Mouse (Mus musculus): Measurements from ENCODE around the gene Tmx2. TPM values are rescaled to one million over a fixed set of nuclear protein-coding genes. Genes with fewer than 3 reads are reported as not detected.

Gene Tmx2
- polyA plus RNA-seq, 1 experiment: 35.9 TPM

DNA sequence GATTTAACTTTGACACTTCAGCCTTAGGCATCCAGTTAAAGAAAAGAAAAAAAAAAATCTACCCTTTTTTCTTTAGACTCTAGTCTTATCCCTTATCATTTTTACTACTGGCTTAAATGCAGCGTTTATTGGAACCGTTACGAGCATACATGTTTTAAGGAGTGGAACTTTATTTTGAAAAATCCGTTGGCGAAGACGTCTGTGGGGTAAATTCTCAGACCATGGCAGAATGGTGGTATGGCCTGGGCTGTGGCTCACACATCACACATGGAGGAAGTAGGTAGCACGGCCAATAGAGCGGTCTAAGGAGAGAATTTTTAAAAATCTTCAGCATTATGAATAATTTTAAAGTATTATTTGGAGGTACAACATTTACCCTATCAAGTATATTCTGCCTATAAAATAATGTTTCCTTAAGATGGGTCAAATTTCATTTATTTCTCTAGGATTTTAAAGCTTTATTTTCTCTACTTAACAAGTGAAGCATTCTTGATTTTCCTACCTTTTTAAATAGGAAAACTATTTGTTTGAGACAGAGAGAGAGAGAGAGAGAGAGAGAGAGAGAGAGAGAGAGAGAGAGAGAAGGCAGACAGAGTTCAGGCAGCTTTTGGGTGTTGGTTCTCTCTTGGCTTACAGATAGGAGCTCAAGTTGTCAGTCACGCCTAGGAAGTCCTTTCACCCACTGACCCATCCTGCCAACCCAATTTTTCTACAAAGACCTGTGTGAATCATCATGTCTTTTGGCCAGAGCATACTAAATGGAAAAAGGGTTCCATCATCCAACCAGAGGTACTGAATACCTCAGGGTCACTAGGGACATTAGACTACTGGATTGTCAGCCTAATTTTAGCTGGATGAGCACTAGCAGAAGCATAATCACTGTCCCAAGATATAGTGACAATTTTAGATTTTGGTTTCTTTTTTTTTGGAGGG lies 37.7 kb upstream of the Tmx2 start:
- no peaks in the 10 kb centered on the region; the same call in 1 of the 2 replicates for H3K4me1 ChIP-seq (ENCODE audit: control insufficient read depth, insufficient read depth, low read length)

DNA sequence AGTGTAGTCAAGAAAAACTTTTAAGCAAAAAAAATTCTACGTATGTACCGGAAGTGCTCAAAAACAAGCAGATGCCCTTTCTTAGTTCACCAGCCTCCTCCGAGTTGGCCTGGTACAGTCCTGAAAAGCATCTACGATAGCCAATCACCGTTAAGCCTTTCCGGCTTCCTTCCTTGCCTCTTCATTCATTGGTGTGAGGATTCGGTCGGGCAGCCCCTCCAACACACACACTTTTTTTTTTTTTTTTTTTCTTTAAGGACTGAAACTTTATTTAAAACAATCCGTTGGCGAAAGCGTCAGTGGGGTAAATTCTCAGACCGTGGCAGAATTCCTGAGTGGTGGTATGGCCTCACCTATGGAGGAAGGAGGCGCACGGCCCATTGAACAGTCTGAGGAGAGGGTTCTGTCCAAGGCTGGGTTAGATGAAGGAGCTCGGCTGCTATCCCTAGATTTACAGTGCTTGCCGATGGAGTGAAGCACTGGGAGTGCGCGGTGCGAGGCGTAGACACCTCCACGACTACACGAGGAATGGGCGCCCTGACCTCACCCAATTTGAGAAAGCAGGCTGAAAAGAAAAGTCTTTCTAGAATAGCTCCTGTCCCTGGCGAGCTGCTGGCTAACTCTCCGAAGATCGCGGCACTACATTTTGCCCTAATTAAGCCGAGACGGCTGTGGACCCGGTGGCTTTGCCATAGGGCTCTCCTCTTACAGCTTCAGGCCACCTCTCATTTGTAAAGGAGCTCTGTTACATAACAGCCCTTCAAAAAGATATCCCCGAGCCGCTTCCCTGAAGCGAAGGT lies 36.8 kb upstream of the Tmx2 start:
- peak overlapping the region; percentile 95 for H3K4me3 ChIP-seq (replicated peaks; ENCODE audit: control insufficient read depth, low read depth, low read length)
- under 1% methylated on average over 33 of the region's 33 CpGs for WGBS
- no peak for TF ChIP-seq CTCF (IDR thresholded peaks at IDR 0.05; ENCODE audit: control insufficient read depth, insufficient read depth, low read length)
- peak; percentile 65 for TF ChIP-seq POLR2A (IDR thresholded peaks at IDR 0.05; ENCODE audit: borderline replicate concordance, control insufficient read depth, low read depth, low read length)
- no peaks in the 10 kb centered on the region; the same call in 1 of the 2 replicates for H3K4me1 ChIP-seq (ENCODE audit: control insufficient read depth, insufficient read depth, low read length)
- H3K27ac ChIP-seq (ENCODE audit: control insufficient read depth, insufficient read depth, low read depth, low read length, poor library complexity): peak overlapping the region; percentile 99

More for the DNA sequence above, 37.7 kb upstream of the Tmx2 start:
- TF ChIP-seq POLR2A (IDR thresholded peaks at IDR 0.05; ENCODE audit: borderline replicate concordance, control insufficient read depth, low read depth, low read length) (no peak), CTCF (IDR thresholded peaks at IDR 0.05; ENCODE audit: control insufficient read depth, insufficient read depth, low read length) (no peak)
- WGBS: 17% methylated on average over 9 of the region's 9 CpGs
- Histone ChIP-seq H3K4me3 (replicated peaks; ENCODE audit: control insufficient read depth, low read depth, low read length) (peak overlapping the region; percentile 51), H3K27ac (ENCODE audit: control insufficient read depth, insufficient read depth, low read depth, low read length, poor library complexity) (peak overlapping the region; percentile 36; the same call in 1 of the 2 replicates)

DNA sequence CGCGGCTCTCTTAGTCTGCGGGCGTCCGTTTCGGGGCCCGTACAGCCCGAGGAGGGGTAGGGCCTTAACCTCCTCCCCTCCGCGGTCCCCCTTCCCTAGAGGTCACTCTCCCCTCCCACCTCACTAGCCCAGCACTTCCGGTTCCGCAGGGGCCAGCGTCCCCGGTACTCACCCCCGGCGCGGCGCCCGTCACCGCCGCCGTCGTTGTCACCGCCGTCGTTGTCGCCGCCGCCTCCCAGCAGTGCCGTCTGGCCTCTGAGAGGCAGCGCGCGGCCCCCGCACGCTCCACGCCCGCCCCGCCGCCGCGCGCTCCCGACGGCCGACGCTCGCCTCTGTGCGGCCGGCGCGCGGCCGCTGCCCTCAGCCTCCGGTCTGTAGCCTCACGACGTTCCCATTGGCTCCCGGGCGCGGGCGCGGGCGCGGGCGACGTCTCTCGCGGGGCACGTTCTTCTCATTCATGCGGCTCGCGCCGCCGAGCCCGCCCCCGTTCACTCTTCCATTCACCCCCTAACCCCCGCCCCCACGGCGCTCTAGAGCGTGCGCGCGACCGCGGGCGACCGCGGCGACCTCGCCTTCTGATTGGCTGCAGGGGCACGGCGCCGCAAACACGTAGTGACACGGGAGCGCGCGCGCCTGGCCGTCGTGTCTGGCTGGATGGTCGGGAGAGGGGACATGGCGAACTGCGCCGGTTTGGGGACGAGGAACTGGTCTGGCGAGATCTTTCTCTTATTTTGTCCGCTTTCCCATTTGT lies 36.0 kb upstream of the Tmx2 start, which contains the start of gene Zdhhc5:
Zdhhc5 (minus strand) TSS at position 370 of the 751 bp plus-strand sequence.
- Histone ChIP-seq H3K27ac (ENCODE audit: control insufficient read depth, insufficient read depth, low read depth, low read length, poor library complexity) (peak within 1 kb of the TSS; percentile 99), H3K4me1 (ENCODE audit: control insufficient read depth, insufficient read depth, low read length) (no peaks in the 10 kb centered on the region; the same call in 1 of the 2 replicates), H3K4me3 (replicated peaks; ENCODE audit: control insufficient read depth, low read depth, low read length) (peak within 1 kb of the TSS; percentile 97)
- TF ChIP-seq CTCF (IDR thresholded peaks at IDR 0.05; ENCODE audit: control insufficient read depth, insufficient read depth, low read length) (no peak), POLR2A (IDR thresholded peaks at IDR 0.05; ENCODE audit: borderline replicate concordance, control insufficient read depth, low read depth, low read length) (peak; percentile 90)
- WGBS: under 1% methylated on average over 107 of the region's 107 CpGs

DNA sequence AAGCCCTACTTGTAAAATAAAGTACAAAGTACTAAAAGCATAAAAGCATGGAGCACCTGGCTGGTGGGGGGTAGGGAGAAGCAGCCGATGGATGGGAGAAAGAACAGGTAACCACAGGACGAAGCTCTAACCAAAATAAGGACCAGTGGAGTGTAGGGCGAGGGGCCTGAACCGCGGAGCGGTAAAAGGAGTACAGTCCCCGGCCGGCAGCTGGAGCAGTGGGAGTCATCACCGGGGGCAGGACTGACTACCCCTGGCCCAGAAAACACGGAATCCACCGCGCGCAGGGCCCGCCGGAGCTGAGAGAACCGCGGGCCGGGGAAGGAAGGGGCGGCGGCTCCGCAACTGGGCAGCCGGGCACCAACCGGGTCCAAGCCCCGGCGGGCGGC lies 35.5 kb upstream of the Tmx2 start:
- under 1% methylated on average over 26 of the region's 26 CpGs for WGBS
- Histone ChIP-seq H3K27ac (ENCODE audit: control insufficient read depth, insufficient read depth, low read depth, low read length, poor library complexity) (peak overlapping the region; percentile 99), H3K4me1 (ENCODE audit: control insufficient read depth, insufficient read depth, low read length) (no peaks in the 10 kb centered on the region; the same call in 1 of the 2 replicates), H3K4me3 (replicated peaks; ENCODE audit: control insufficient read depth, low read depth, low read length) (peak overlapping the region; percentile 97)
- TF ChIP-seq POLR2A (IDR thresholded peaks at IDR 0.05; ENCODE audit: borderline replicate concordance, control insufficient read depth, low read depth, low read length): no peak
- no peak for TF ChIP-seq CTCF (IDR thresholded peaks at IDR 0.05; ENCODE audit: control insufficient read depth, insufficient read depth, low read length)

DNA sequence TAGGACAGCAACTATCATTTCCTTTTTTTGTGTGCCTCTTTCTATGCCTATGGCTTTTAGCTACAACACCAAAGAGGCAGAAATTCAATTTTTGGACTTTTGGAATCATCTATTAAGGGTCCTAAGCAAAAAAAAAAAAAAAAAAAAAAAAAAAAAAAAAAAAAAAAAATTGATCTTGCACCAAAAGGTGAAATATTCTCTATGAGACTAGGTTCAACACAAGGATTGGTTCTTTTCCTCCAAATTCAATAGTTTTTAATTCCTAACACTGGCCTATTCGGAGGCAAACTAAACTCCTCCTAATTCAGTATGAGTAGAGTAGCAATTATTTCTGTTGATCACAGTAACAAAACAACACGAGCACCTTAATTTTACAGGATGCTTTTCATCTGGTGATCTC lies 33.0 kb upstream of the Tmx2 start:
- WGBS: 84% methylated on average over 2 of the region's 2 CpGs
- Histone ChIP-seq H3K4me3 (replicated peaks; ENCODE audit: control insufficient read depth, low read depth, low read length) (no peak overlapping the region), H3K27ac (ENCODE audit: control insufficient read depth, insufficient read depth, low read depth, low read length, poor library complexity) (no peak overlapping the region), H3K4me1 (ENCODE audit: control insufficient read depth, insufficient read depth, low read length) (no peaks in the 10 kb centered on the region; the same call in 1 of the 2 replicates)
- TF ChIP-seq POLR2A (IDR thresholded peaks at IDR 0.05; ENCODE audit: borderline replicate concordance, control insufficient read depth, low read depth, low read length) (no peak), CTCF (IDR thresholded peaks at IDR 0.05; ENCODE audit: control insufficient read depth, insufficient read depth, low read length) (no peak)

DNA sequence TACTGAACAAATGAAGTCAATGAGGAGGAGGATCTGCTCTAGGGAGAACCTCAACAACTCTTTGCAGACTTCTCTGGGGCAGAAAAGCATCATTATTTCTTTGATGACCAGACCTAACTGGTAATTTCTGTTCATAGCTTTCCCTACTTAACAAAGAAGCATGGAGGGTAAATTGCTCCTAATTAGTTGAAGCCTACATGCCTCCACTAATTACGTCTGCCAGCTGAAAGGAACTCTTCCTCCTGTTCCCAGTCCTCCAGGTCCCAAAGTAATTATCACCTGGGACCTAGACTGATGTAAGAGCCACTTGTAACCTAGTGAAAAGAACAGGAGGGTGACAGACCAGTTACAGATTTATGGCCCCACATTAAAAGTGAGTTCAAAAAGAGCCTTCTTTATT lies 28.6 kb upstream of the Tmx2 start:
- 78% methylated on average over 1 of the region's 1 CpGs for WGBS
- H3K4me1 ChIP-seq (ENCODE audit: control insufficient read depth, insufficient read depth, low read length): no peaks in the 10 kb centered on the region
- no peak overlapping the region for H3K4me3 ChIP-seq (replicated peaks; ENCODE audit: control insufficient read depth, low read depth, low read length)
- no peak overlapping the region for H3K27ac ChIP-seq (ENCODE audit: control insufficient read depth, insufficient read depth, low read depth, low read length, poor library complexity)
- TF ChIP-seq CTCF (IDR thresholded peaks at IDR 0.05; ENCODE audit: control insufficient read depth, insufficient read depth, low read length) (no peak), POLR2A (IDR thresholded peaks at IDR 0.05; ENCODE audit: borderline replicate concordance, control insufficient read depth, low read depth, low read length) (no peak)

DNA sequence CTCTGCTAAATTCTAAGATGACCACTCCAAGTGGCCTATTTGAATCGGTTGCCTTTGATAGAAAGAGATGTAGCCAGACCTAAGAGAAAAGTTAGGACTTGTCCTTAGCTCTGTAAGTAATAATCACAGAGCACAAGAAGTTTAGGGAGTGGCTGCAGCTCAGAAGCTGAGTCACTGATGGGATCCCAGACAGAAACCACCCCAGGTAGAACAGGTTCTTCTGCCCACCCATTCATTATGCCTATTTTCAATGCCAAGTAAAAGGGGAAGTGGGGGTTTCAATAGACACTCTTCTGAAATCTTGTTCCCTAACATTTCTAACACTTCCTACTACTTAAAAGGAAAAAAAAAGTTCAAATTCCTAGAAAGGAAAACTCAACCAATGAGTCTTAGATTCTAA lies 26.4 kb upstream of the Tmx2 start:
- Histone ChIP-seq H3K27ac (ENCODE audit: control insufficient read depth, insufficient read depth, low read depth, low read length, poor library complexity) (no peak overlapping the region), H3K4me1 (ENCODE audit: control insufficient read depth, insufficient read depth, low read length) (no peaks in the 10 kb centered on the region), H3K4me3 (replicated peaks; ENCODE audit: control insufficient read depth, low read depth, low read length) (no peak overlapping the region)
- WGBS: 77% methylated on average over 1 of the region's 1 CpGs
- TF ChIP-seq CTCF (IDR thresholded peaks at IDR 0.05; ENCODE audit: control insufficient read depth, insufficient read depth, low read length) (no peak), POLR2A (IDR thresholded peaks at IDR 0.05; ENCODE audit: borderline replicate concordance, control insufficient read depth, low read depth, low read length) (no peak)

Measured in bone marrow, adult 2 months (tissue).